Mouse (Mus musculus): ENCODE results near the gene Rhob.

The Rhob gene

DNA sequence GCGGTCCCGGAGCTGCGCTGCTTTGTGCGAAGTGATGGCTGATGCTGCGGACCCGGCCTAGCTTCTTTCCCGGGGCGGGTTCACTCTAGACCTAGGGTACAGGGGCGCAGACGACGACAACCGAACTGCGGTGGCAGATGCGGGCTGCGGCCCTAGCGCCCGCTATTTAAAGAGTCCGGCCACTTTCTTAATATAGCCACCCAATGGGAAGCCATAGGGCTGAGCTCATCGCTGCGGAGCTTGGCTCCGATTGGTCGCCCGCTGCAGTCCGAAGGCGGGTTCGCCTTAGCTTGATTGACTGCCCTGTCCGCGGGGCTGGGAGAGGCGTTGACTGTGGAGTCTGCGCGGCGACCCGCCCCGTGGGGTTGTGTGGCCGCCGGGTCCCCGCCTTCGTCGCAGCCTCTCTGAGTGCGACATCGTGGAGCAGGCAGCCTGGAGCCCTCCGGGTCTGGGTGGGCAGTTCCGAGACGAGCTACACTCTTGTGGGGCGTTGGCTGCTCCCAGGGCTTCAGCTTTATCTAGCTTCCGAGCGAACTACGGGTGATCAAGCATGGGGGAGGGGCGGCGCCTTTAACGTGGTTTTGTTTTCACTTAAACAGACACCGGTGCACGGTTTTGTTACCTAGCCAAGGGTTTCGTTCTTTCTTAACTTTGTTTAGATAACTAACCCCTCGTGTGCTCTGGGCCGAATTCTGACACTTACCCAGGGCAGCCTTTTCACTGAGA, at the start of gene Rhob:
Gene Rhob (minus strand): TSS at position 139 of the 726 bp plus-strand sequence.
- DNase-seq (ENCODE audit: low spot score) = peak; percentile 96

DNA sequence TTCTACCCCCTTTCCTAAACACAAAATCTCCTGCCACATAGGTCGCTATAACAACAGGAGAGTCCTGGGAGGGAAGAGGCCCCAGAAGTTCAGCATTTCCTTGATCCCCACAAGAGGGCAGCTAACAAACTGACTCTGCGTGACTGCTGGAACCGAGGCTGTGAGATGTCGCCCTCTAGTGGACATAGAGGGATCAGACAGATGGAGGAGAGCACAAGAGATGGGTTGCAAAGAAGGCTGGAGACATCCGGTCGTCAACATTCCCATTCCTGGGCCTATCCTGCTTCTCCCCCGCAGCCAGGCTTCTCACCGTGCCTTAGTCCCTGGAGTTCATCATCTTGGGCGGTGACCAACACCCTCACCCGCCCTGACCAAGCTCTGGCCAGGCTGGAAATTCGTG, 47.5 kb upstream of the Rhob start:
- DNase-seq (ENCODE audit: low spot score) = peak; percentile 69

DNA sequence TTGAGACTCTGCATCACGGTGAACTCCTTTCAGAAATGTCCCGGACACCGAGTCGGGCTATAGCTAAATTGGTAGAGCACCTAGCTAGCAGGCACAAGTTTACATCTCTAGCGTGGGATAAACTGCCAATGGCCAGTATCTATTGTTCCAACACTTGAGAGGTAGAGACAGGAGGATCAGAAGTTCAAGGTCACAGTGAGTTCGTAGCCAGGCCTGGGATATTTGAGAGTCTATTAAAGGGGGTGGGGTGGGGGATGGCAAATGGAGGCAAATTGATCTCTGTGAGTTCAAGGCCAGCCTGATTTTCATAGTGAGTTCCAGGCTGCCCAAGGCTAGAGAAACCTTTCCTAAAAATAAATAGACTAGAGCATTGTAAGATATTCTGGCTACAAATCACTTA, 47.0 kb upstream of the Rhob start:
- no peak for DNase-seq (ENCODE audit: low spot score)

DNA sequence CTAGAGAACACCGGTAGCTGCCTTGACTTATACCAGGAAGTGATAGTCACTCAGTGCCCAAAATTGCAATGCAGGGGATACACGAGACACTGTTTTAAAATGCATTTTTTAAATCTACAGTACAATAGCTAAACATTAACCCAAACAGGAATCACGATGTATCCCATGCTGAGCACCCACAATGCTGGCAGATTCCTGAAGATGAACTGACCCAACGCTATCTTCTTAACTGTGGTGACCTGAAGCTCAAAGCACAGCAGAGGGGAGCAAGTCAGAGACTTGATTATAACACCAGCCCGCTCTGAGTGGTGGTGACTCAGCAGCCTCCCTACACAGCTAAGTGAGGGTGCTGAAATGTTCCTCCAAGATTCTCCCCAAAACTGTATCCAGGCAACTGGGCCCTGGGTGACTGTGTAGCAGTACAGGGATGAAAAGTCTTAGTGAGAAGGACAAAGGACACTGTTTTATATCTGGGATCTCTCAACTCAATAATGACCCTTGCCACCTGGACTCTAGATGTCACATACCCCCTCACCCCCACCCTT, 45.3 kb upstream of the Rhob start:
- DNase-seq (ENCODE audit: low spot score) = no peak

DNA sequence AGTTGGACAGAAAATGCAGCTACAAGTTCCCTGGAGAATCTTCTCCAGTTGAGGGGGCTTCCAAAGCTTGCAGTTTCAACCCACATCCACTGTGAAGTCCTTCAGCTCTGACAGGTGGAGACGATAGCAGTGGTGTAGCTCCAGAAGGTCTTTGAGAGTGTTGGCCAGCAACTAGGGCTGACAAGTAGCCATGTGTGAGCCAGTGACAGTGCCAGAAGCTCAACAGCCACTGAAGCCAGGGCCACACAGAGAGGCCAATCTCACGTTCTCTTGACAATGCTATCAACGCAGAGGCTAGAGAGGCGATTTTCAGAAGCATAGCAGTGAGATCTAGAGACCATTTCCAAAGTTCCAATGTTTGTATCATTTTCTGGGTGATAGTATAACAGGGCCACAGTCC, 42.6 kb upstream of the Rhob start:
- DNase-seq (ENCODE audit: low spot score) = no peak

DNA sequence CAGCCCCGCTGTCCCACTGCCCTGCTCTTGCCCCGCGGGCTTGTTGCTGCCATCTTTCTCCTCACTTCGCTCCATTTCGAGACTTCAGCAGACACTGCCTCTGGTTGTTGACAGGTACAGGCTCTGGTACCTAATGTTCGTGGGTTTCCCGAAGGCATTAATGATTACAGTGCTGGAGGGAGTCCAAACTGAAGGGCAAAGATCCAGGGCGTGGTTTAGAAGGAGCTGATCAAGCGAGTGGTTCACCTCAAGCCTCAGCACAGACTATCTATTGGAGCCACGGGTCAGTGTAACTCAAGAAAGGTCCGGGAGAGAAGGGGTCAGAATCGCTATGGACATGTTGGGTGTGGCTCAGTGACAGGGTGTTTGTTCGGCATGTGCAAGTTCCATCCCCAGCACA, 39.7 kb upstream of the Rhob start:
- DNase-seq (ENCODE audit: low spot score) = no peak

DNA sequence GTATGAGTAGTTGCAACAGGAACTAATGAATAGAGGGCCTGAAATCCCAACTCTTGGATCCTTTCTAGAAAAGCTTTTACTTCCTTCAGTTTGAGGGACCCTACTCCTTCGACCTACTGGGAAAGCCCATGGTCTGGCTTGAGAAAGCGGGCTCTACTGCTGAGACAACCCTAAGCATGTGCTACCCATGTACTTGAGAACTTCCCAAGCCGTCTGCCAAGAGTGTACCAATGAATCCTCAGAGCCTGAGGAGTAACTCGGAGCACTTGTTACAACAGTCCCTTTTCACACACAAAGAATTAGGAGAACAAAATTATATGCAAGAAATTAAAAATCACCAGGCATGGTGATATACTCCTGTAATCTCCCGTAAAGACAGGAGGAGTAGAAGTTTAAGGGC, 37.5 kb upstream of the Rhob start:
- no peak for DNase-seq (ENCODE audit: low spot score)

DNA sequence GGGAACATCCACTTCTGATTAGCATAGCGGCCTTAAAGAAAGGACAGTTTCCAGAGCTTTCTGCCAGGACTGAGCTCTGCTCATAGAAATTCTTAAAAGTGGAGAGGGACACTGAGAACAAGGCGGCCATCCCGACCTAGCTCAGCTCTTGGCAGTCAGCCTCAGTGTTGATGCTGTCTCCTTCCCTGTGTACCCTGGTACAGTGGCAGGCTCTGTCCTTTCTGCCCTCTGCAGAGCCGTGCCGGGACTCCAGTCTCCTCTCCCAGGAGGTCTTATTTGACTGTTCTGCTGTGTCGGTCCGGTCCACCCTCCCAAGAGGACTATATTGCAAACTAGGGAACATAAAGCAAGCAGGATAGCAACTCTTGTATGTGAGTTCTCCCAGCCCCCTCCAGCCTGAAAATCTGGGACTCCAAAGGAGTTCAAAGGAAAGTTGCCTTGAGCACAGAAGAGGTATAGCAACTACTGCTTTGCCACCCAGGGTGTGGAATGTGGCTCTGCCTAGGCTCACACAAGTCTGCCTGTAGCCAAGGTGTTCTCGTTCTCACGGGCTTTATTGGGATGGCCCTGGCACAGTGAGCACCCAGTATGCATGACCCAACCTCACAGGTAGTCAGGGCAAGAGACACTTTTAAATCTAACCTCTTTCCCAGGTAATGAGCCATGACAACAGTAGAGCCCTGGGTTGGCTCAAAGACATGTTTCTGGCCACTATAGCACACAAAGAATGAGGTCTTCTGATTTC, 36.6 kb upstream of the Rhob start:
- DNase-seq (ENCODE audit: low spot score) = no peak

DNA sequence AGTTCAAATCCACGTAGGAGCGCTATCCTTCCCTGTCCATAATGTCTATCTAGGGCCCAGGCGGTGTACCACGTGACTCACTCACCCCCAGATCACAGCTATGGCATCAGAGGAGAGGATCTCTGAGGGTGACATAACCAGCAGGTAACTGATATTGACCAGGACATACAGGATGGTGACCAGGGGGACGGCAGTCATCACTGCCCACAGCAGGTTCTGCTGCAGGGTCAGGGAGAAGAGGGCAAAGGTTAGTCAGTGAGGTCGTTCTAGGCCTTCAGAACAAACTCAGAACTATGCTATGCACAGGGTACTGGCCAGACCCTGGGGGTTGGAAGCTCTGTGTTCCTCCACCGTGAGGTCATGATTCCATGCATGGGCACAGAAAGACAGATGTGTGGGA, 35.8 kb upstream of the Rhob start:
- DNase-seq (ENCODE audit: low spot score) = no peak

DNA sequence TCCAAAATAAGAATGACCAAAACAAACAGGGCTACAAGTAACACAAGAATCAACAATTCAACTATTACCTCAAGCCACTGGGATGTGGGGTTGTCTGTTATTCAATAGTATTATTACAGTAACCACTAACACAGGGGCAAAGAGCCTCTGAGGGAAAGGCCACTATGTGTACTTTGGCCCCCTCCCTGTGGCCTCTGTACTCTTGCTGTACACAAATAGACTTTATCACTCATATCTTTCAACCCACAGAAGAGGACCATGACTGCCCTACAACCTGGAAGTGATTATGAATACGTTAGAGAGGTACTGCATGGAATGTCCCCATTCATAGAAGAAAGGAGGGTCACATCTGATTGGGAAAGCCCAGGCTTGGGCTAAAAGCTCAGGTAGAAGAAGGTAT, 35.1 kb upstream of the Rhob start:
- no peak for DNase-seq (ENCODE audit: low spot score)

DNA sequence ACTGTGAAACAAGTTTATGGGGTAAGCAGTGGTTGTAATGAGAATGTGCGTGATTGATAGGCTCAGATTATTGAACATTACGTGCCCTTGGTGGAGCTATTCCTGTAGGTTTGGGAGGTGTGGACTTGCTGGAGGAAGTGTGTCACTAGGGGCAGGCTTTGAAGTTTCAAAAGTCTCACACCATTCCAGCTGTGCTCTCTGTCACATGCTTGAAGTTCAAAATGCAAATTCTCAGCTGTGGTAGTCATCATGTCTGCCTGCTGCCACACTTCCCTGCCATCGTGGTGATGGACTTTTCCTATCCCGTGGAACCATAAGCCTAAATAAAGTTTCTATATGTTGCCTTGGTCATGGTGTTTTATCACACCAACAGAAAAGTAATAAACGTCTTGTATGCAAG, 28.0 kb upstream of the Rhob start:
- DNase-seq (ENCODE audit: low spot score) = no peak

DNA sequence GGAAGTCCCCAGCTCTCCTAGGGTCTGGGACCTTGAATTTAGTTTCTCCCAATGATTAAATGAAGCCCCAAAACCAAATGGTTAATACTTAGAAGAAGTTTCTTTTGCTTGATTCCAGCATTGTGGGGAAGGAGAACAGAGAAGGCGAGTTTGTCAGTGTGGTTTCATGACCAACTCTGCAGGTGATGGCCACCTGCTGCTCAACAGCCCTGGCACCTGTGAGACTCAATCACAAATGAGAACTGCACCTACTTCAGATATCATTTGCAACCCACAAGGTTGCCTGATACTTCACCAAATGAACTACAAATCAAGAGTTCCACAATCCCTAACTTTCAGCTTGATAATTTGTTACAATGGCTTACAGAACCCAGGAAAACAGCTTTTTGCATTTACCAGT, 27.4 kb upstream of the Rhob start:
- no peak for DNase-seq (ENCODE audit: low spot score)

DNA sequence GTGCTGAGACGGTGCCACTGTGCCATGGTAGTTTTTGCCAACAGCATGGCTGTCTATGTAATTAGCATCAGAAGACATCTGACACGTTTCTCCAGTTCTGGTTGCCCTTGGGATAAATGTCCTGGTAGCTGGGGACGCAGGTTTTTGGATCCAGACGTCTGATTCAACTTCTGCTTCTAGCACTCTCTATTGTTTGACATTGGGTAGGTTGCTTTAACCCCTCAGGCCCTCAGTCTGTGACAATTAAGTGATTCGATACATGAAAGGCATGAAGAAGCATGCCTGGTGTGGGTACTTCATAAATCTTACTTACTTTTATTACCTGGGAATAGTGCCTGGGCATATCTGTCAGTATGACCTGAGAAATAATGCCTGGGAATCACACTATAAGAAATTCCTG, 24.3 kb upstream of the Rhob start:
- no peak for DNase-seq (ENCODE audit: low spot score)

DNA sequence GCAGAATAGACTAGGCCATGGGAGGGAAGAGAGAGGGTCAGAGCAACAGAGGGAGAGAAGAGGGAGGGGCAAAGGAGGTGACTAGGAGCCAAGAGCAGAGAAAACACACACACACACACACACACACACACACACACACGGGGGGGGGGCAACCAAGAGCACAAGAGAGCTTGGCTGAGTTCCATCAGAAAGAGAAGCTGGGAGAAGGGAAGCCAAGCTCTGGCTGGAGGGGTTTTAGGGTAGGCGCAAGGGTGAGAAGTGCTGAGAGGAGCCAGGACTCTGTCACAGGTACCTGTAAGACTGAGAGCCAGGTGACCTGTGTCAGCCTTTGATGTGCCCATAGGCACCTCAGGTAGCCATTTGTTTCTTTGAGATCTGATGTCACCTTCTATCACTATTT, 22.9 kb upstream of the Rhob start:
- no peak for DNase-seq (ENCODE audit: low spot score)

DNA sequence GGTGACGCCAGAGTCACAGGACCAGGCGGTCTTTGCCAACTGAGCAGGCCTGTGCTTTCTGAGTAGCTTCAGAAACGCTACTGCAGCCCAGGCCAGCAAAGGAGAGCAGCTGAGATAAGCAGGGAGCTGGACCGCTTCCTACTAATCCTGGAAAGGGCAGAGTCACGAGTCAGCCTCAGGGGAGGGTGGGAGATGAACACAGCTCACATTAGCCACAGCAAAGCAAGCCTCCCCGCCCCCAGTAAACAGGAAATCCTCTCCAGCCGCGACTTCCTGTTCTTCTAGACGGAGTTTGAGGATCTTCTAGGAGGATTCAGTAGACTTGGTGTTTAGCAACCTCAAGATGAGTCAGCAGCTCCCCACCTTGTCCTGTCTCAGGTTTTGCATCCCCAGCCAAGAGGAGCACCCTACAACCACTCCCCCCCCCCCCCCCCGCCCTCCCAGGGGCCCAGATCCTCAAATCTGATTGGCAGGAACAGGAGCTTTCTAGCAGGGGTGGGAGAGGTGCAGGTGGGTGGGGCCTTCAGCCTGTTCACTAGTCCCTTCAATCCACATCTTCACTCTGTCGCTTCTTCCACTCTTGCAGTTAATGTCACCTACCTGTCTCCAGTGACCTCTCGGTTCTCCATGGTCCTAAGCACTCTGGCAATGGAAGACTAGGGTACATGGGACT, 21.7 kb upstream of the Rhob start:
- DNase-seq (ENCODE audit: low spot score) = peak; percentile 57

DNA sequence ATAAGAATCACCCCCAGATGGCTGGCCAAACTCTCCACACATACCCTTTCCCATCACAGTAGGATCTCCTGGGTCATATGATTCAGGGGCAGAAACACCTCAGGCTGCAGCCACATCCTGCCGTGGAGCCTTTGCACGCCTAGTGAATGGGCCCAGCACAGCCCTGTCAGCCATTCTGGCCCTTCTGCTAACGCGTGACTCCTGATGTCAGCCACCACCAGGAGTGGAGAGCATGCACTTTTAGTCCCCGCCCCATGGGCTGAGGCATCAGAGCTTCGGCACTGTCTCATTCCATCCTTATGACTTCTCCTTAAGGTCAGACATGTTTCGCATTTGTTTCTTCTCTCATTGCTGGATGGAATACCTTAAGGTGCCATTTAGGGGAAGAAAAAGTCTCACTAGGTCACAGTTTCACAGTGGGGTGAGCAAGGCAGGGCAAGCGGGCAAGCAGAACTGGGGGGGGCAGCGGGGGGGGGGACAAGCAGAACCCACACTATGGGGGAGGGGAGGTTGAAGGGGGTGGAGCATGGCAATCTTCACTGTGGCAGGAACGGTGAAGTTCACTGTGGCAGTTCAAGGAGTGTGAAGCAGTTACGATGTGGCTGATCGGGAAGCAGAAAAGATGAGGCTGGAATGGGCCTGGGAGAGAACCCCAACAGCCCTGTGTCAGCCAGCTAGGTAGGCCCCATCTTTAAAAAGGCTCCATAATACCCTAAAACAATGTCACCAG, 19.8 kb upstream of the Rhob start:
- no peak for DNase-seq (ENCODE audit: low spot score)

DNA sequence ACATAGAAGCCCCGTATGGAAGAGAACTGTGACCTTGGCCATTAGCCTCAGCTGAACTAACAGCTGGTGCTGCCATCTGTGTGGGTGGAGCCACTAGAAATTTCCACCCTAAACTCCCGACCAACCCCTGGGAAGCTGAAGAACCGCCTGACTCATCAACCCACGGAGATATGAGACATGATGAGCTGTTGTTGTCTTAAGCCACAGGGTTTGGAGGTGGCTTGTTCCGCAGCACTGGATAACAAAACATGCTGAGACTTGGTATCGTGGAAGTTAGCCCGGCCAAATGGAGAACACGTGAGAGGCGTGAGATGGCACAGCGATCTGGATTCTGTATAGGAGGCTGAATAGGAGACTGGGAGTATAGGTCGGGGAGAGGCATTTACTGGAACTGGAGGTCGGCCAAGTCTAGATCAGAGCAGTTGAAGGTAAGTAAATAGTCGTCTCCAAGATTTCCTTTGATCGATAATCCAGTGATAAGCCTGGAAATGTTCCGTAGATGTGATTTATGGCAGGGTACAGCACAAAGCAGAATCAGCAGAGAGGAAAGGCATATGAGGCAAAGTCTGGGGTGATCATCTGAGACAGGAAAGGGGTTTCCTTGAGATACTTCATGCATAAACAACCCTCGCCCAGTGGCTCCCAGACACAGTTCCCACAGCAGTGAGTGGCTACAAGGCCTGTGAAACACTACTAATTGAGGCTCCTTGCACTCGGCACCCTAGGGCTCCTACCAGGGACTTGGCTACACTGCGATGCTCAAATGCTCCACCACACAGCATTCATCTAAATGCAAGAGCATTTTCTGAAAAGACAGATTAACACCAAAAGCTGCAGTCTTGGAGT, 11.5 kb upstream of the Rhob start:
- DNase-seq (ENCODE audit: low spot score) = peak; percentile 65

DNA sequence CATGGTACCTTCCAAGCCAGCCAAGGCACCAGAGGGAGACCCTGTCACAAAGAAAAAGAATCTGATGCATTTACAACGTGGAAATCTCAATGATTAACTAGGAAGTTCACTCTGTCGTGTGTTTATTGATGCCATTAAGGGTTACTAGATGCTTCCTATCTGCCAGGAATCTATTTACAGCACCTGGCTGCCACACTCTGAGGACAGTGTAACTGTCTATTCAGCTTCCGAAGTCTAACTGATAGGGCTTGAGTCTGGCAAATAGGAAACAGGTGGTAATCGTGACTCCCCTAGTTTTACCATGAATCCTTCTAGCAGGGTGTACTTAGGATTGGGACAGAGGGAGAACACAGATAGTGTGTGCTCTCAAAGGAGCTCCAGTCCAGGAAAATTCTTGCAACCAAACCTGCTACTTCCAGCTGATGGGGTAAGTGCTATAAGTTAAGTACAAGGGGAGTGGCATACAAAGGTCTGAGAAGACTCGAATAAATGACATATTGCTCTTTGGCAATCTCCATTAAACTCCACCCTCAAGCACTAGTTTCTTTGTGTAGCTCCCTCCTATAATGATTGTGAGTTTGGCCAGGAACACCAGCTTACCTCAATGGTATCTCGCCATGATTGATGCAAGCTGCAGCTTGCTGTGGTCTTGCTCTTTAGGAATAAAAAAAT, 10.6 kb upstream of the Rhob start:
- DNase-seq (ENCODE audit: low spot score) = no peak

DNA sequence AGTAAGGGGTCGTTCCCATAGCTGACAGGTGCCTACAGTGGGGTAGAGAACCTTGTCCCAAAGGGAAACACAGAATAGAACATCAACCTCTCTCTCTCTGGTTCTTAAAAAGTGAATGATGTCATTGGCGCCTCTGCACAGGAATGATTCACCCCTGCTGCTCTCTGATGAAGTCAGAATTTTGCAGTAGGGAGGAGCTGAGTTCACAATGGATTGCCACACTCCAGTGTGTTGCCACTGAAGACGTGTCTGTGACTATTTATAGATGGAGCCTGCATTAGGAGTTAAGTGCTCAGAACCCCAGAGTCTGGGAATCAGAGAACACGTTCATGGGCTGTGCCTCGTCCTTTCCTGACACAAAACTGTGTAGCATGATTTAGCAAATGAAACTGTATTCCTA, 9.9 kb upstream of the Rhob start:
- DNase-seq (ENCODE audit: low spot score) = no peak

DNA sequence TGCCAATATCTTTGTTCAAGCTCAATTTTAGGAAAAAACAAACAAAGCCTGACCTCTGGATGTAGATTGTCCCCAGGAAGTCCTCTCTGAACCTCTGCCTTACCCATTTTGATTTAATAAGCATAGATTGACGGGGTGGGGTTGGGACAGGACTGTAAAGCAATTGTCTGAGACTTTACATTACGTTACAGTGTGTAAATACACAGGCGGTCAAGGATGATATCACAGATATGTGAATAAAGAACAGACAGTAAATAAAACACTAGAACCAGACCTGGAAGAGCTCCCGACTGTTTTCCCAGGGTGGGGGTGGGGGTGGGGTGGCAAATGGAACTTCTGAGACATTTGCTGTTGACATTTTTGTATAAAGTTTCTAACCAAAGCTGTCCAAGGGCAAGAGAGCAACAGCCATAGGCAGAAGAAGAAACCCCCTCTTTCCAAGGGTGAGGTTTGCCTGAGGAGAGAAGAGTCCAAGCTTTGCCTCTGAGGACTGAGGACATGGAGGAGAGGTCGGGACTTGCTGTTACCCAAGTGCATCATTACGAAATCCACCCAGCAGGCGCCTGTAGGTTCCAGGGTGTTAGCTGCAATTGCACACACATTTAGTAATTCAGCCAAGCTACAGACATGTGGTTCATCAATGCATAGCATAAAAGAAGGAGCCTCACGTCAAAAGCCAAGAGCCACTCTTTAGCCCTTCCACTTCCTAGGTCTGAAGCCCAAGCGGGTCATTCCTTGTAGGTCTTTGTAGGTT, 7.3 kb upstream of the Rhob start:
- DNase-seq (ENCODE audit: low spot score) = peak; percentile 13

Data from urinary bladder, postnatal 14 days (tissue).